Mouse (Mus musculus) neural tube, embryonic 12.5 days (tissue): Measurements from ENCODE around the gene Gprin1. TPM values are rescaled to one million over a fixed set of nuclear protein-coding genes. Genes with fewer than 3 reads are reported as not detected.
"Not testable (repeated sequence)": the region's sequence is repeated elsewhere in the genome, so short reads cannot be mapped to it uniquely, and the experiment has no call there.

Experiments
- ATAC-seq: fragments of 200-750 bp; cut with Nextera tagmentation; 2 replicates; pipeline ENCODE4 v1.8.0; 2017; ENCODE audit warnings: low read depth, mild to moderate bottlenecking, moderate TSS enrichment, moderate library complexity; ENCODE audit not compliant: low FRiP score
- H3K27ac ChIP-seq: fragments of 300-500 bp; sonication (generic); 2 replicates; pipeline ENCODE4 v1.5.1; 2016
- H3K27me3 ChIP-seq: fragments of 300-500 bp; sonication (generic); replicated peaks from 2 replicates; pipeline ENCODE4 v1.6.1; 2016; ENCODE audit warnings: mild to moderate bottlenecking
- H3K36me3 ChIP-seq: fragments of 300-500 bp; sonication (generic); 2 replicates; pipeline ENCODE4 v1.6.1; 2016; ENCODE audit warnings: mild to moderate bottlenecking
- H3K4me1 ChIP-seq: fragments of 300-500 bp; sonication (generic); 2 replicates; pipeline ENCODE4 v1.6.1; 2016
- H3K4me2 ChIP-seq: fragments of 300-500 bp; sonication (generic); replicated peaks from 2 replicates; pipeline ENCODE4 v1.6.1; 2016; ENCODE audit warnings: mild to moderate bottlenecking
- H3K4me3 ChIP-seq: fragments of 300-500 bp; sonication (generic); 2 replicates; pipeline ENCODE4 v1.5.1; 2016
- H3K9ac ChIP-seq: fragments of 300-500 bp; sonication (generic); 2 replicates; pipeline ENCODE4 v1.6.1; 2016; ENCODE audit warnings: mild to moderate bottlenecking
- H3K9me3 ChIP-seq: fragments of 300-500 bp; sonication (generic); 2 replicates; pipeline ENCODE4 v1.6.1; 2016; ENCODE audit warnings: mild to moderate bottlenecking
- WGBS: fragments of 180-500 bp; shearing (Covaris S2); methylation state at CpG from one replicate; pipeline ENCODE4 v1.1.7; 2016; 5-methylcytosine and 5-hydroxymethylcytosine counted together
- polyA plus RNA-seq: library from polyadenylated mRNA; unstranded; fragments of >200 nt; fragmentation: Nextera tagmentation; extraction: Ambion mirVana; gene quantifications from 2 replicates; pipeline ENCODE4 v1.2.1, GENCODE M21; 2016

Gprin1 gene
- polyA plus RNA-seq, result 29.5 and 37.6 TPM in 2 replicates

- peak within 1 kb of the TSS; percentile 72 for H3K4me3 ChIP-seq
- peak; percentile 81 for ATAC-seq
- H3K9ac ChIP-seq, result peak within 1 kb of the TSS; percentile 80
- H3K36me3 ChIP-seq, result no peaks in the 10 kb centered on the region
- peaks cover 35% of the 10 kb centered on the region for H3K4me1 ChIP-seq
- peak within 1 kb of the TSS; percentile 57; the same call in 1 of the 2 replicates for H3K27ac ChIP-seq
- no peaks in the 10 kb centered on the region for H3K9me3 ChIP-seq
- H3K27me3 ChIP-seq, result peaks cover 44% of the 10 kb centered on the region
- WGBS, result 2% methylated on average over 29 of the region's 29 CpGs
- H3K4me2 ChIP-seq, result peak within 1 kb of the TSS; percentile 77
Measured at GRCm38 (mm10) chr13:54749864-54750411, at the start of gene Gprin1. TSS of gene Gprin1 (minus strand) at chr13:54749874.

- Histone ChIP-seq H3K27me3 (peaks cover 14% of the 10 kb centered on the region), H3K27ac (no peak overlapping the region), H3K4me3 (no peak overlapping the region), H3K4me1 (no peaks in the 10 kb centered on the region), H3K9ac (no peak overlapping the region), H3K4me2 (no peak overlapping the region), H3K9me3 (no peaks in the 10 kb centered on the region), H3K36me3 (no peaks in the 10 kb centered on the region)
- ATAC-seq, result no peak
- 82% methylated on average over 10 of the region's 10 CpGs for WGBS
Measured at GRCm38 (mm10) chr13:54798740-54799139, 49.1 kb upstream of the Gprin1 start.

GRCm38 (mm10) chr13:54797861-54798643, 48.4 kb upstream of the Gprin1 start:
- WGBS, result 83% methylated on average over 16 of the region's 16 CpGs
- H3K27me3 ChIP-seq, result peaks cover 14% of the 10 kb centered on the region
- H3K36me3 ChIP-seq, result no peaks in the 10 kb centered on the region
- H3K4me1 ChIP-seq, result no peaks in the 10 kb centered on the region
- H3K4me2 ChIP-seq, result no peak overlapping the region
- H3K9ac ChIP-seq, result no peak overlapping the region
- no peaks in the 10 kb centered on the region for H3K9me3 ChIP-seq
- H3K27ac ChIP-seq, result no peak overlapping the region
- H3K4me3 ChIP-seq, result no peak overlapping the region
- ATAC-seq, result no peak

- Histone ChIP-seq H3K36me3 (no peaks in the 10 kb centered on the region), H3K4me2 (no peak overlapping the region), H3K9me3 (no peaks in the 10 kb centered on the region), H3K4me1 (no peaks in the 10 kb centered on the region), H3K27me3 (peaks cover 14% of the 10 kb centered on the region), H3K9ac (no peak overlapping the region), H3K4me3 (no peak overlapping the region), H3K27ac (no peak overlapping the region)
- 33% methylated on average over 4 of the region's 4 CpGs for WGBS
- no peak for ATAC-seq
Measured at GRCm38 (mm10) chr13:54797356-54797755, 47.7 kb upstream of the Gprin1 start.

GRCm38 (mm10) chr13:54794843-54795242, 45.2 kb upstream of the Gprin1 start:
- WGBS, result 56% methylated on average over 5 of the region's 5 CpGs
- Histone ChIP-seq H3K4me3 (no peak overlapping the region), H3K9ac (no peak overlapping the region), H3K4me1 (peaks cover 7% of the 10 kb centered on the region; the same call in 1 of the 2 replicates), H3K4me2 (no peak overlapping the region), H3K36me3 (no peaks in the 10 kb centered on the region), H3K9me3 (no peaks in the 10 kb centered on the region), H3K27me3 (peaks cover 25% of the 10 kb centered on the region), H3K27ac (no peak overlapping the region)
- ATAC-seq, result no peak

GRCm38 (mm10) chr13:54794002-54794577, 44.4 kb upstream of the Gprin1 start:
- Histone ChIP-seq H3K27me3 (peaks cover 25% of the 10 kb centered on the region), H3K4me3 (no peak overlapping the region), H3K4me2 (no peak overlapping the region), H3K9me3 (no peaks in the 10 kb centered on the region), H3K9ac (no peak overlapping the region), H3K36me3 (no peaks in the 10 kb centered on the region), H3K4me1 (peaks cover 12% of the 10 kb centered on the region; the same call in 1 of the 2 replicates), H3K27ac (no peak overlapping the region)
- no peak for ATAC-seq
- WGBS, result 79% methylated on average over 16 of the region's 16 CpGs

GRCm38 (mm10) chr13:54792259-54793230, 42.9 kb upstream of the Gprin1 start:
- no peak for ATAC-seq
- H3K9ac ChIP-seq, result no peak overlapping the region
- H3K27ac ChIP-seq, result no peak overlapping the region
- H3K27me3 ChIP-seq, result peaks cover 21% of the 10 kb centered on the region
- H3K36me3 ChIP-seq, result no peaks in the 10 kb centered on the region
- peaks cover 14% of the 10 kb centered on the region; the same call in 1 of the 2 replicates for H3K4me1 ChIP-seq
- H3K4me2 ChIP-seq, result no peak overlapping the region
- no peak overlapping the region for H3K4me3 ChIP-seq
- no peaks in the 10 kb centered on the region for H3K9me3 ChIP-seq
- 17% methylated on average over 21 of the region's 21 CpGs for WGBS

- WGBS, result 2% methylated on average over 38 of the region's 38 CpGs
- Histone ChIP-seq H3K4me3 (peak overlapping the region; percentile 50), H3K9me3 (no peaks in the 10 kb centered on the region), H3K4me2 (peak overlapping the region; percentile 77), H3K36me3 (no peaks in the 10 kb centered on the region), H3K27ac (no peak overlapping the region), H3K27me3 (peaks cover 12% of the 10 kb centered on the region), H3K9ac (peak overlapping the region; percentile 49), H3K4me1 (peaks cover 14% of the 10 kb centered on the region; the same call in 1 of the 2 replicates)
- peak; percentile 56 for ATAC-seq
Measured at GRCm38 (mm10) chr13:54789561-54790397, 40.1 kb upstream of the Gprin1 start.

GRCm38 (mm10) chr13:54788740-54789560, 39.3 kb upstream of the Gprin1 start, which contains the start of gene Tspan17:
TSS of gene Tspan17 (plus strand) at chr13:54789377.
- H3K4me2 ChIP-seq, result peak within 1 kb of the TSS; percentile 77
- H3K9ac ChIP-seq, result peak within 1 kb of the TSS; percentile 49
- peak within 1 kb of the TSS; percentile 50 for H3K4me3 ChIP-seq
- peaks cover 11% of the 10 kb centered on the region for H3K27me3 ChIP-seq
- H3K9me3 ChIP-seq, result no peaks in the 10 kb centered on the region
- whole genome bisulfite sequencing, result 2% methylated on average over 49 of the region's 49 CpGs
- peak; percentile 81 for ATAC-seq
- no peaks in the 10 kb centered on the region for H3K36me3 ChIP-seq
- H3K4me1 ChIP-seq, result peaks cover 14% of the 10 kb centered on the region; the same call in 1 of the 2 replicates
- no peak within 1 kb of the TSS for H3K27ac ChIP-seq

- Histone ChIP-seq H3K27me3 (peaks cover 11% of the 10 kb centered on the region), H3K4me1 (peaks cover 14% of the 10 kb centered on the region; the same call in 1 of the 2 replicates)
- not testable (repeated sequence) for ATAC-seq, H3K4me2 ChIP-seq, H3K4me3 ChIP-seq, H3K9ac ChIP-seq, H3K36me3 ChIP-seq, H3K9me3 ChIP-seq, H3K27ac ChIP-seq
- WGBS, result 66% methylated on average over 2 of the region's 2 CpGs
Measured at GRCm38 (mm10) chr13:54787591-54787990, 37.9 kb upstream of the Gprin1 start.
